Mouse (Mus musculus) lung, embryonic 14.5 days (tissue): Measurements from ENCODE around the gene Emcn. TPM values are rescaled to one million over a fixed set of nuclear protein-coding genes. Genes with fewer than 3 reads are reported as not detected.

Experiments
- ATAC-seq: fragments of 200-750 bp; cut with Nextera tagmentation; 2 replicates; pipeline ENCODE4 v1.8.0; 2017; ENCODE audit warnings: mild to moderate bottlenecking, moderate TSS enrichment, moderate library complexity; ENCODE audit not compliant: insufficient read depth
- DNase-seq: peaks from one replicate; pipeline ENCODE4 v3.0.0-alpha.2; 2015
- H3K27ac ChIP-seq: fragments of 300-500 bp; sonication (generic); 2 replicates; pipeline ENCODE4 v1.5.1; 2014; ENCODE audit warnings: low read depth, mild to moderate bottlenecking, moderate library complexity
- H3K27me3 ChIP-seq: fragments of 300-500 bp; sonication (generic); 2 replicates; pipeline ENCODE4 v1.6.1; 2014; ENCODE audit warnings: low read length, control low read depth; ENCODE audit not compliant: insufficient read depth
- H3K36me3 ChIP-seq: fragments of 300-500 bp; sonication (generic); 2 replicates; pipeline ENCODE4 v1.6.1; 2014; ENCODE audit warnings: control low read depth; ENCODE audit not compliant: insufficient read depth
- H3K4me1 ChIP-seq: fragments of 300-500 bp; sonication (generic); 2 replicates; pipeline ENCODE4 v1.6.1; 2014; ENCODE audit warnings: antibody characterized with exemption, control low read depth; ENCODE audit not compliant: insufficient read depth
- H3K4me2 ChIP-seq: fragments of 300-500 bp; sonication (generic); 2 replicates; pipeline ENCODE4 v1.6.1; 2014; ENCODE audit warnings: mild to moderate bottlenecking
- H3K4me3 ChIP-seq: fragments of 300-500 bp; sonication (generic); 2 replicates; pipeline ENCODE4 v1.5.1; 2014; ENCODE audit warnings: low read depth, low read length
- H3K9ac ChIP-seq: fragments of 300-500 bp; sonication (generic); 2 replicates; pipeline ENCODE4 v1.6.1; 2014
- H3K9me3 ChIP-seq: fragments of 300-500 bp; sonication (generic); 2 replicates; pipeline ENCODE4 v1.6.1; 2016; ENCODE audit warnings: low read depth, low read length, control low read depth
- CTCF ChIP-seq: IDR thresholded peaks from 2 replicates; pipeline ENCODE4 v1.5.1; 2016; ENCODE audit warnings: antibody characterized with exemption, low read depth
- WGBS: fragments of 180-500 bp; shearing (Covaris S2); extraction: QIAGEN DNeasy Blood & Tissue Kit; methylation state at CpG from one replicate; pipeline ENCODE4 v1.1.7; 2014; 5-methylcytosine and 5-hydroxymethylcytosine counted together
- polyA plus RNA-seq: library from polyadenylated mRNA; unstranded; fragments of >200 nt; fragmentation: Nextera tagmentation; extraction: Ambion mirVana; gene quantifications from 2 replicates; pipeline ENCODE4 v1.2.1, GENCODE M21; 2014

The Emcn gene
- polyA plus RNA-seq, 1 experiment from 2014 or later: 68.9 TPM

GRCm38 (mm10) chr3:137395588-137395987 is 54.7 kb downstream of the Emcn start:
- ATAC-seq: no peak
- no peaks in the 10 kb centered on the region for H3K9me3 ChIP-seq
- H3K9ac ChIP-seq: no peak overlapping the region
- no peak overlapping the region for H3K27ac ChIP-seq
- no peaks in the 10 kb centered on the region for H3K36me3 ChIP-seq
- H3K4me3 ChIP-seq: no peak overlapping the region
- no peaks in the 10 kb centered on the region for H3K27me3 ChIP-seq
- no peaks in the 10 kb centered on the region for H3K4me1 ChIP-seq
- no peak for TF ChIP-seq CTCF
- no peak overlapping the region for H3K4me2 ChIP-seq
- 71% methylated on average over 11 of the region's 11 CpGs for WGBS
- no peak for DNase-seq

- no peak overlapping the region for H3K4me2 ChIP-seq
- no peaks in the 10 kb centered on the region for H3K36me3 ChIP-seq
- TF ChIP-seq CTCF: no peak
- no peak overlapping the region for H3K4me3 ChIP-seq
- H3K27ac ChIP-seq: no peak overlapping the region
- DNase-seq (peak; percentile 11), ATAC-seq (peak; percentile 62)
- no peaks in the 10 kb centered on the region for H3K27me3 ChIP-seq
- 0 out of 2 replicates have a peak, but pooled peaks cover 4% of the 10 kb centered on the region for H3K4me1 ChIP-seq
- 67% methylated on average over 5 of the region's 5 CpGs for WGBS
- H3K9me3 ChIP-seq: no peaks in the 10 kb centered on the region
- no peak overlapping the region for H3K9ac ChIP-seq
Observed at GRCm38 (mm10) chr3:137415451-137416086, 74.7 kb downstream of the Emcn start.

GRCm38 (mm10) chr3:137418636-137419035 is 77.8 kb downstream of the Emcn start:
- 54% methylated on average over 4 of the region's 4 CpGs for WGBS
- H3K4me2 ChIP-seq: no peak overlapping the region
- DNase-seq: peak; percentile 63
- TF ChIP-seq CTCF: peak; percentile 59
- H3K4me3 ChIP-seq: no peak overlapping the region
- no peaks in the 10 kb centered on the region for H3K9me3 ChIP-seq
- H3K9ac ChIP-seq: no peak overlapping the region
- H3K4me1 ChIP-seq: 0 out of 2 replicates have a peak, but pooled peaks cover 4% of the 10 kb centered on the region
- no peak for ATAC-seq
- no peak overlapping the region for H3K27ac ChIP-seq
- H3K27me3 ChIP-seq: no peaks in the 10 kb centered on the region
- no peaks in the 10 kb centered on the region for H3K36me3 ChIP-seq

GRCm38 (mm10) chr3:137429516-137429915 is 88.6 kb downstream of the Emcn start:
- H3K27me3 ChIP-seq: no peaks in the 10 kb centered on the region
- no peak overlapping the region for H3K9ac ChIP-seq
- no peak overlapping the region for H3K4me2 ChIP-seq
- H3K4me1 ChIP-seq: no peaks in the 10 kb centered on the region
- H3K27ac ChIP-seq: no peak overlapping the region
- TF ChIP-seq CTCF: no peak
- 86% methylated on average over 6 of the region's 6 CpGs for WGBS
- no peaks in the 10 kb centered on the region for H3K9me3 ChIP-seq
- DNase-seq (no peak), ATAC-seq (no peak)
- H3K4me3 ChIP-seq: no peak overlapping the region
- no peaks in the 10 kb centered on the region for H3K36me3 ChIP-seq

GRCm38 (mm10) chr3:137464902-137465629 is 124.2 kb downstream of the Emcn start:
- ATAC-seq: no peak
- Histone ChIP-seq H3K4me3 (no peak overlapping the region), H3K9me3 (no peaks in the 10 kb centered on the region), H3K27ac (no peak overlapping the region), H3K4me2 (no peak overlapping the region), H3K4me1 (no peaks in the 10 kb centered on the region), H3K27me3 (no peaks in the 10 kb centered on the region), H3K9ac (no peak overlapping the region), H3K36me3 (no peaks in the 10 kb centered on the region)
- WGBS: 61% methylated on average over 4 of the region's 4 CpGs
- TF ChIP-seq CTCF: no peak
- DNase-seq: no peak

GRCm38 (mm10) chr3:137465953-137466352 is 125.1 kb downstream of the Emcn start:
- Histone ChIP-seq H3K27me3 (no peaks in the 10 kb centered on the region), H3K27ac (no peak overlapping the region), H3K9ac (no peak overlapping the region), H3K4me3 (no peak overlapping the region), H3K36me3 (no peaks in the 10 kb centered on the region), H3K4me2 (no peak overlapping the region), H3K4me1 (no peaks in the 10 kb centered on the region), H3K9me3 (no peaks in the 10 kb centered on the region)
- ATAC-seq: no peak
- WGBS: 45% methylated on average over 4 of the region's 4 CpGs
- TF ChIP-seq CTCF: no peak
- no peak for DNase-seq

GRCm38 (mm10) chr3:137466766-137467165 is 125.9 kb downstream of the Emcn start:
- no peaks in the 10 kb centered on the region for H3K27me3 ChIP-seq
- ATAC-seq (no peak), DNase-seq (no peak)
- no peak overlapping the region for H3K4me3 ChIP-seq
- no peak for TF ChIP-seq CTCF
- no peak overlapping the region for H3K9ac ChIP-seq
- no peak overlapping the region for H3K27ac ChIP-seq
- no peaks in the 10 kb centered on the region for H3K9me3 ChIP-seq
- 93% methylated on average over 4 of the region's 4 CpGs for WGBS
- H3K36me3 ChIP-seq: no peaks in the 10 kb centered on the region
- no peak overlapping the region for H3K4me2 ChIP-seq
- no peaks in the 10 kb centered on the region for H3K4me1 ChIP-seq
